Mouse (Mus musculus) retina, postnatal 7 days (tissue): ENCODE results near the gene Lsamp.

Experiments
- DNase-seq: peaks from one replicate; pipeline ENCODE4 v3.0.0-alpha.2; 2012; ENCODE audit warnings: low read depth, low spot score

The Lsamp gene

DNA sequence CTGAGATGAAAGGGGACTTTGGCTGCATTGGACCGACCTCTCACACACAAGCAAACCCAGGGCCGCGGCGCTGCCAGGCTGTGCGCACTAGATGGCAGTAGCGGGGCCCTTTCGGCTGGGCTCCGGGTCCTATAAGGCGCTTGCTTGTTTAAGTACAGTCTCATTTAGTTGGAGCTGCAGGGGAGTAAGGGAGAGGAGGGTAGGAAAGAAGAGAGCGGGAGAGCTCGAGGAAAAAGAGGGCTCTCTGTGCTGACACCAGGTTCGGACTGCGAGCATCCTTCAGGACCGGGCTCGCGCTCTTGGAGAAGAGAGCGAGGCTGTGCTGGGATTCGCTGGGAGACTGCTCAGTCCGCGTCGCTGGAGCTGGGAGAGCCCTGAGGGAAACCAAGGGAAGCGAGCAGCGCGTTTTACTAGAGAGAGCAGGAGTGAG is at the start of gene Lsamp:
TSS of gene Lsamp (plus strand) at position 157 of the 430 bp plus-strand sequence.
- peak; percentile 65 for DNase-seq

DNA sequence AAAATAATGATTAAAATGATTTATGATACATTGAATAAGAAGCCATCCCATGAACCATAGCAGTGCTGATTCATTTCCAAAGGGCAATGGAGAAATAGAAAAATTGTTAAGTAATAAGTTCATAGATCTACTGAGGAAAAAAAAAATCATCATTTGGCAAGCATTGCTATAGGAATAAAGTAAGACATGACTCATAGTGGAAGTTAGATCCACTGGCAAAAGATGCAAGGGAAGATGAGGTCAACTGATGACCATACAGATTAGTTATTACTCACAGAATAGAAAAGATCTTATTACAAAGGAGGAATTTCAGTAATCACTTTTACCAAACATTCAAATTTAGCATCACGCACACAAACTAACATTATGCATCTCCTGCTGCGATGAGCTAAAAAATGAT is 26.5 kb upstream of the Lsamp start:
- no peak for DNase-seq

DNA sequence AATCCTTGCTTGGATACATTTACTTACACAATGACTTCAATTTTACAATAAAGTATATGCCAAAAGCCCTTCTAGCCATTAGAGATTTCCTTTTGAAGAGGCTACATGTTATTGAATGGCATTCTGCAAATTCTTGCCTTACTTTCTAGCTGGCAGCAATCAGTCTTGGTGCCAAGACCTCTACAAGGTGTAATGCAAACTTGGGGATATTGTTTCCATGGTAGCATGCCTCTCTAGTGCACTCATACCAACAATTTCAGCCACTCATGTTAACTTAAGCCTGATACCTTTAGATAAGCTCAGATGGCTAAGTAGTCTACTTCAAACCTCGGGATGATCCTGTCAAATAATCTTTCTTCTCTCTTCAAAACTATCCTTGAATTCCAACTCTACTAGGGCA is 11.4 kb upstream of the Lsamp start:
- DNase-seq = no peak

DNA sequence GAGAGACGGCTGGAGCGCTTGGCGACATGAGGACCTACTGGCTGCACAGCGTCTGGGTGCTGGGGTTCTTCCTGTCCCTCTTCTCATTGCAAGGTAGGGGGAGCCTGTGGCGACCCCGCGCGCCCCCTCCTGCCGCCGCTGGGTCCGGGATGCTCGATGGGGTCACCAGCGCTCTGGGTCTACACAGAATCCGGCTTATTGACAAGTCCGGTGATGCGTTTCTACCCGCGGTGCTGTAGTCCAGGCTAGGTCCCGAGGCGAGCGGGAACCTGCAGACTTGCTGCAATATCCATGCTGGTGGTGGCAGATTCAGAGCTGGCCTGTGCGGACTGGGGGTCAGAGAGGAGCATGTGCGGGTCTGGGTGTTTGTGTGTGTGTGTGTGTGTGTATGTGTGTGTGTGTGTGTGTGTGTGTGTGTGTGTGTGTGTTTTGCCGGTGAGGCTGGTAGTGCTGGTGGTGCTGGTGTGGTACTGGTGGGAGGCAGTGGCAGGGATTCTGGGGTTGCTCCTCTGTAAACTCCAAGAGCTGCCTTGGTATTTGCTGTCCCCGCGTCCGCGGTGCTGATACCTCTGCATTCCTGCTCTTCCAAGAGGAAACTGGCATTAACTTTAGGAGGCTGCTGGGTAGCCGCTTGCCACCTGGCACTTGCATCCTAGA is 602 bp downstream of the Lsamp start:
- DNase-seq = peak; percentile 19

DNA sequence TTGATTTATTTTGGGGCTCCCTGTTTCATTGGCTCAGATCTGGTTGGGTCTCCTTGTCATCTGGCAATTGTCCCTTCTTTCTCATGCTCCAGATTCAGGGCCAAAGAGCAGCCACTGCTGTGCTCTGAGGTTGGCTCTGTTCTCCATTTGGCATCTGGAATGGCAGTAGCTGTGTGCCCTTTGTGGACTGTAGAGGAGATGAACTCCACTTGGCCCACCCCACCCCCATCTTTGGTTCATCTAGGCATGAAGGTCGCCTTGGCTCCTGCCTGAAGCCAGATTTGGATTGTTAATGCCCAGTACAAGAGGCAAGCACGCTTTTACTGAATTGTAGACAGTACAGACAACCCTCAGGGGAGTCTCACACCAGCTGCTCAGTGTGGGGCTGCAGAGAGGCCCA is 4.3 kb downstream of the Lsamp start:
- no peak for DNase-seq

DNA sequence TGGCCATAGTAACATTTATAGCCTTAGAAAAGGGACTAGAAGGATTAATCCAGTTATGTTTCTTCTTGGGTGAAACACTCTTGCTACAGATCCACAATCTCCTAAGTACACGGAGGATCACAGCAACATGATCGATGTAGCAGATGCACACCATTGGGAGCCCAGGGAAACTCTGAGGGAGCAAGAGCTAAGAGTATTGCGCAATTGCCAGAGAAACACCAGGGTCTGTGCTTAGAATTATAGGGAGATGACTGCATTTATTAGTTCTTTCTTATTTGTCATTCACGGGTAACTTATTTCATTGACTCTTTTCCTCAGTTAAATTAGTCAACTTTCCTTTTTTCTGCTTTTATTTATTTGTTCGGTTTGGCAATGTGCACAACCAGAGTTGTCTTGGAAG is 10.7 kb downstream of the Lsamp start:
- no peak for DNase-seq

DNA sequence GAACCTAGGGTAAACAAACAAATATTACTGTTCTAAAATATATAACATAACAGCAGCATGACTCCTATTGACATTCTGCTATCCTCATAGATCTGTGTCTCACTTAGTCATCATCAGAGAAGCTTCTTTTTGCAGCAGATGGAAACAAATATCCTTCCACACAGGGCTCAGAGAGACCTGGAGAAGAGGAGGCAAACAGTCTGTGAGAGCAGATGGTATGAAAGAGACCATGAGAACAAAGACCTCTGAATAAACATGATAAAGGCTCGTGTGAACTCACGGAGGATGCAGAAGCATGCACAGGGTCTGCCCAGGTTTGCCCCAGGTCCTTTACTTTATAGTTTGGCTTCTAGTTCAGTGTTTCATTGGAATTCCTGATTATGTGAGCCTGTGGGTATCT is 24.6 kb downstream of the Lsamp start:
- no peak for DNase-seq

DNA sequence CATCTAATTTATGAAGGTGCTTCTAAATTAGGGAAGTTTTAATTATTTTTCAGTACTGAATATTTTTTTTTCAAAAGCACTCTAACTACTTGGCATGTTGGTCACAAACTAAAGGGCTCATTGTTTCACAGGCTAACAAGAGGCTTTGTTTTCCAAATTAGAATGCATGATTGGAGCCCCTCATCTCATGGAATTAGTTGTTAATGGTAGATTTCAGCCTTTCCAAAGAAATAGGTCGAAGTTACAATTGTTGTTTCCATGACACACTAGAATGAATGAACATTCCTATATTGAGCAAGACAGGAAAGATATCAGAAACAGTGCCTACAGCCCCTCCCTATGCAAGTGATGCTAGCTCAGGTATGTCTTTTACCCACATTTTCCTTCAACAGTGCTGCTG is 26.9 kb downstream of the Lsamp start:
- DNase-seq = no peak

DNA sequence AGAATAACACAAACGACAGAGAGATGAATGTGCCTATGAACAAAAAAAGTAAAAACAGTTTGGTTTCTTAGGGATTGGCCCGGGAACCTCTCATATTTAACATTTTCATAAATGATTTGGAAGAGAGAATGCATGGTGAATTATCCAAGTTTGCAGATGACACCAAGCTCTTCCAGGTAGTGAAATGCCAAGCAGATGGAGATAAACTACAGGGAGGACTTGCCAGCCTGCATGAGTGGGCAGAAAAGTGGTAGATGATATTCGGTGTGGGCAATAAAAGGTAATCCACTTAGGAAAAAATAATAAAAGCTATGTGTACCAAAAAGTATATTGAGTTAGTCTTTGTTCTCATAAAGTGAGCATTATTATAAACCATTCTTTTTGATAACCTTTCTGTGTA is 38.5 kb downstream of the Lsamp start:
- DNase-seq = no peak

DNA sequence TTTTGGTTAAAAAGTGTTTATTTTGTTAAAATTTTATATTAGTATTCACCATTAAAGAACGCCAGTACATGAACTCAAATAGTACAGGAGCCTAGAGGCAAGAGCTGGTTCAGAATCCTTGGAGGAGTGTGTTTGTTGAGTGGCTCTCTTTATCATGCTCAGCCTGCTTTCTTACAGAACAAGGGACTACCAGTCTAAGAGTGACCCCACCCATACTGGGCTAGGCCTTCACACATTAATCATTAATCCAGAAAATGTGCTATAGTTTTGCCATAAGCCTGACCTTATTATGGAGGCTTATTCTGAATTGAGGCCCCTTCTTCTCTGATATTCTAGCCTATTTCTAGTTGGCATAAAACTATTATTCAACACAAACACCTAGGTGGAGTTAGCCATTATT is 52.6 kb downstream of the Lsamp start:
- DNase-seq = no peak

DNA sequence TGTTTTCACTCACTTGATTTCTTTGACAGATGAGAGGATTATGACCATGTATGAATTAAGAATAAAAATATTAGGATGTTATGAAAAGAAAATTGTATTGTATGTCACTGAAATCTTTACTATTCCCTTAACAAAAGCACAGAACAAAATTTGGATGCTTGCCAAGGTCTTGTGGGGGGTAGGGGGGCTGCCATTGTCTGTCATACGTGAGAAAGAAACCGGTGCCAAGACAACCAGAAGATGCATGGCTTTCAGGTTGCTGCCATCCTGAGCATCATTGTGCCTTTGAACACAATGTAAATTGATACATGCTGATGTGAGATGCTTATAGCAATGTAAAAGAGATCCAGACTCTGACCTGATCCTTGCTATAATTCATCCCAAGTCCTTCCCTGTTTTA is 75.4 kb downstream of the Lsamp start:
- no peak for DNase-seq

DNA sequence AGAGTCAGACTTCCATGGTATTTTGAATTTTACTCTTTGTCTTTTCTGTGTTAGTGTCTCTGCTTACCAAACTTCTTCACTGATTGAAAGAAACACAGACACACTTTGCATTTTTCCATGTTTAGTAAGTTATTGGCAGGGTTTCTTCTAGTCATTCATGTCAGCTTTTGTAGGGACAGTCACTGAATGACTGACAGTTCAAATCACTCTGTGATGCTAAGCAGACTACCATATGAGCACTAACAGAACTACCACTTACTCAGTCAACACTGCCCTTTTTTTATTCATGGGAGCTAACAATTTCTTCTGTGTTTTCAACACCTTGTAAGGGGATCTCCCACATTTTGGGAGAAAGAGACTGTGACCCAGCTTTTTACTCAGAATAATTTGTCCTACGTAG is 75.8 kb downstream of the Lsamp start:
- no peak for DNase-seq

DNA sequence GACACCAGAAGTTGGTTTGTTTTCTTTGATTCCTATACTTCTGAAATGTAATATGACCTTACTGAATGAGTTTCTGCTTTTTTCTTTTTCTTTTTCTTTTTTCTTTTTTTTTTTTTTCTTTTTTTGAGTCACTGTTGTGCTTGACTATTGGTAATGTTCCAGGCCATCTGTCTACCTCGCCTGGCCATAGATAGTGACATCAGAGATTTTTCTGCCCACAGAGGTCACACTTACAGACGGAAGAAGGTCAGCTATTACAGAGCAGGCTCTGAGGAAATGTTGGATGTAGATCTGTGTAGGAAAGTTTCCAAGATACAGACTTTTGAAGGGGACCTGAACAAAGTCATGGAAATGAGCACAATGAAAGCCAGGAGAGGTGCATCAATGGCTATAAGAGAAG is 76.3 kb downstream of the Lsamp start:
- DNase-seq = no peak

DNA sequence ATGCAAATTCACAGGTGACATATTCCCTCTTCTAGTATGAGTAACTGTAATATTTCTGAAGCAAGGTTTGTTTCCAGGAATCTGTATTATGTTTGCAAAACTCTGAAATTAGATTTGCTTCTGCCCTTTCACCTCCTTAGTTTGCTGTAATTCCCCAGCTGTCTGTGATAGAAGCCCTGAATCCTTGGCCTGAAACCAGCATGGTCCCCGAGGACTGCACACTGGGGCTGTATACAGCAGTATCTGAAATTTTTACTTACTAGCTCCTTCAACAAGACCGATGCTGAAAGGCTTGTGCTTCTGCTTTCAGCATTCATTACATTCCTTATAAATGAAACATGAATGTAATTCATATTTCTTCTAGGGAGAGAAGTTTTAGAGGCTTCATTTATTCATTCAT is 91.4 kb downstream of the Lsamp start:
- DNase-seq = no peak

DNA sequence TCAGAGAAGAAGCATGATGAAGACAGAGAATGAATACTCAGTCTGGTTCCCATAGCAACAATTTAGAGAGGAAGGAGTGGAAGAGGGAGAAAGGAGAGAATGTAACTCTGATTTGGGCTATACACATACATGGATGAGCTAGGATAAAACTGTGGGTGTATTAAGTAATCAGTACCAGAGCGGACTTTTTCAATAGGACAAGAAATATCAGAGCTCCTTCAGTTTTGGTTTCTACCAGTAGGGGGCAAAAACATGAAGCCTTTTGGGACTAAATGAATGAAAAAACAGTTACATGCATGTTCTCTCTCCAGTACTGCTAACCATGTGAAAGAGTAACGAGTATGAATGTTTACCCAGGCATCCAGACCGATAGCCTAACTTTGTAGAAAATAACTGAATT is 96.1 kb downstream of the Lsamp start:
- DNase-seq = no peak

DNA sequence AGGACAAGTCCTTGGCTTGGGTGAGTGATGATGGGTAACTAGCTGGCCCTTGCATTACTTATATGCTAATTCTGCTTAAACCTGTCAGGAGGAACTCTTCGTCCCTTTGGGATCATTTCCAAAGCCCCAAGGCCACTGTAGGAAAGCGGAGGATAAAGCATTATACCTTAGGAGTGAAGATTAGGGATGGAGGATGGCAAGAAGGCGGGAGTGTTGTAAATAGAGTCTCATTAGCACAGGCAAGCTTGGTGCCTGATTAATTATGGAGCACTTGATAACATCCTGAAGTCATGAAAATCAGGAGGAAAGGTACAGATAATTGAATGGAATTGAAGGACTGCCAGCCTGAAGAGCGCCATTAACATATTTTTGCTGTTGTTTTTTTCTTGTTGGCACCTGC is 120.2 kb downstream of the Lsamp start:
- DNase-seq = no peak

DNA sequence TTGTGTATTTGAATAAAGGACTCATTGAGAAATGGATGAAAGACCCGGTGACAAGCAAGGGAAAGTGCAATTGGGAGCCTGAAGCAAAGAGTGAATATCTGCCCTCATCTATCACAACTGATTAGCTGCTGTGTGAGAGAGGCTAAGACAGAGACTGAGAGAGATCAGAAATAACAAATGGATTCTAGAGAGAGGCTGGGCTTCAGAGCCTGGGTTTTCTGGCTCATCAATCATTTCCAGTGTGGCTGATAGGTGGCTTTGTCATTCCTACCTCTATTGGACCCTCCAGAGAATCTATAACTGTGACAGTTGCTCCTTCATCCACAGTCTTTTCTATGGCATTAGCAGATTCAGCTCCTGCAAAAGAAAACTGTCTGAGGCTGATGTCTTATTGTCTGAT is 198.8 kb downstream of the Lsamp start:
- no peak for DNase-seq

DNA sequence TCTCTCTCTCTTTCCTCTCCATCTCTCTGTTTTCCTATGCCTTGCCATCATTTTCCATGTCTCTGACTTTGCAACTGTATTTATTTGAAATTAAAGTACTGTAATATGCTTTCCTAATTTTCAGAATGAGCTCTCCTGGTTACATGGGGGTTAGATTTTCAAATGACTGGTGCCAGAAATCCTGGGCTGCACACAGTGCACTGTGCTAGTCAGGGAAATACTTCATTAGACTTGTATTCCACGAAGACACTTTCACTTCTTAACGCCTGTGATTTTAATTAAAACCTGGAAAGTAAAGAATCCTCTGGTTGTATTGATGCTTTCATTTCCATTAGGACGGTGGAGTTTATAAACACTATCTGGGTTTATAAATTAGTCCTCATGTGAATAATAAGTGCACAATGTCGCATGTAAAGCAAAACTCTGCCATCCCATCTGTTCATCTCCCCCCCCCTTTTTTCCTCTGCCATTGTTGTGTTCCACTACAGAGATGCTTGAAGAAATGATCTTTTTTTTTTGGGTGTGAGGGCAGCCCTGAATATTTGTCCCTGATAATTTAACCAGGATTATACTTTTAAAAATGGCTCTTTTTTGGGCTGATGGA is 203.9 kb downstream of the Lsamp start:
- DNase-seq = no peak

DNA sequence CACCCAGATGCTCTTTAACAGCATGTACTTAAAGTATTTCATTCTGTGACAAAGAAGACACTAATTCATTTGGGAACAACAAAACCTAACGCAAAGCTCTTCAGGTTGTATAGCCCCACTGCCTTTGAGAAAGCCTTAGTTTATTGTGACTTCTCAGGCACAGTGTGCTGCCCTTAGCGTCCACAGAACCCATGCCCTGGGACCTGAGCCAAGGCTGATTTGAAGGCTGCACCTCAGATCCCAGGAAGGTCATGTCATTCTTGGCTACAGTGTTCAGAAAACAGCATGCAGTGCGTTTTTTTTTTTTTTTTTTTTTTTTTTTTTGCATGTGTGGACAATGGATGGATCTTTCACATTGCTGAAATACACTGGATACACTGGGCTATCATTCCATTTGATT is 210.2 kb downstream of the Lsamp start:
- no peak for DNase-seq

DNA sequence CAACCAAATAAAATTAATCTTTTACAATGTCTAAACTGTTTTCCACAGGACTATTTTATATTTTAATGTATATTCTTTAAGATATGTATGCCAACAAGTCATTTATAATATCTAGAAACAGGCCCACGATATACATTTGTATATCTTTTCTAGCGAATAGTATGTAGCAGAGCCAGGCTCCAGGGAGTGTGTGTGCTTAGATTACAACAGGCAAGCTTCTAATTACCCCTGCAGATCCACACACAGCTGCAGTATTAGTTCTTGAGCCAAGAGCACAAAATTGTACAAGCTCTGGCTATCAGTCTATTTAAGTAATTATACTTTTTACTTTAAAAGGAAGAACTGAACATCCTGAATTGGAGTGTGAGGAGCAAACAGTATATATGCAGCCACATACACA is 210.7 kb downstream of the Lsamp start:
- DNase-seq = no peak

DNA sequence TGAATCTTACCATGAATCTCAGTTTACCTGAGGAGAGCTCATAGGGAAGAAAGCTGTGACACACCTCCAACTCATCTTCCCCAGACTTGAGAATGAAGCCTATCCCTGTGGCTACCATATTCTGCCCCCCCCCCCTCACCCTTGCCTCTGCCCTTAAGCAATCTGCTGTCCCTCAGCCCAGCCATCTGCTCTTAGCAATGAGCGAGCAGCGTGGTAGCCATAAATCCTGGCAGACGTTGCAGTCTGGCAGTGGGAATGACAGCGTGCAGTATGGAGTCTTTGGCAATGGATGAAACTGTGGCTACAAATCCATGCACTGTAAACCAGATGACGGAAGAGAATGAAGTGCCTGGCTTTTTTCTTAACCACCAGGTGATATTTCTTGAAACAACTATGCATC is 244.5 kb downstream of the Lsamp start:
- DNase-seq = no peak

DNA sequence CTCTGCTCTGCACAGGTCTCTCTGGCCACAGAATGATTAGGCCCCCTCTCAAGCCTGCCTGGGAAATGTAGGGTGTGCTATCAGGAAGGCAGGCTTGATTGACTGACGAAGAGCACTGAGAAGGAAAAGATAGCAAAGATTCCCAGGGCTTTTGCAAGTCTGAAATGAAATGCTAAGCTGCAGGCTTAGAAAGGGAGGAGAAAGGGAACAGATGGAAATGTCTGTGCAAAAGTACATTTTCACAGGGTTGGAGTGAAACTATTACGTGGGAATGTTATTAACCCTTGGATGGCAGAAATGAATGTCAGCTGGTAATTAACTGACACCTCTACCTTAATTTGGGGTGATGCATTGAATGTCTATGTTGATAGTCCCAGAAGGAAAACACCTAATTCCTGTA is 248.9 kb downstream of the Lsamp start:
- no peak for DNase-seq

DNA sequence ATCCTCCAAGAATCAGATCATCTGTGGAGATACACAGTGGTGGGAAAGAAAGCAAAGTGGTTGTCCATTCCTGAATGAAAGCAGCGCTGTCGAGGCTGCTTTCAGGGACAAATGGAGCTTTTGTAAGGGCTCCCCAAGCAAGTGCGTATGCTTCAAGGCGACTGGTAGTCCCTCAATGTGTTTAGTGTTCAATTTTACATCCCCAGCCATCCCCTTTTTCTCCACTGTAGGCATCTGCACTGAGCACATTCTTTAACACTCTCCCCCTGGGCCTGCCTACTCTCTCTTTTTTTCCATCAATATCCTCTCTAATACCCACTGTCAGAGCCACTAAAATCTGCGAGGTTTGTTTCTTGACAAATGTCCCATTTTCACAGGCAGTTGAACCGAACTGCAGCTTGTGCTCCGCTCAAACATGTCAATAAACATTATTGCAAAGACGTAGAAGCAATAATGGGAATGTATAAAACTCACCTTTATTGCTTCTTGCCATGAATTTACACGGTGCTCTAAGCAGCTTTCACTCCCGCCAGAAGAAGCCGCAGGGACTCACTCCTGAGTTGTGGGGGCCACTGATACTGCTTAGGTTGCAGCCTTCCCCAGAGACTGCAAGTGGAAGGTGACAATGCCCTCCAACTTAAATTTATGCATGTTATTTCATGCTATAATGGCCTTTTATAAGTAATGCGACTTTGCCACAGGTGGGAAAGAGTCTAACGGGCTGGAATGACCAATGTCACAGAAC is 250.2 kb downstream of the Lsamp start:
- DNase-seq = no peak
